Mouse (Mus musculus) limb, embryonic 10.5 days (tissue): ENCODE measurements around the gene Prune2. TPM values are rescaled to one million over a fixed set of nuclear protein-coding genes. Genes with fewer than 3 reads are reported as not detected.

Experiments used
- DNase-seq: peaks from one replicate; pipeline ENCODE4 v3.0.0-alpha.2; 2017; ENCODE audit warnings: low spot score
- H3K27ac ChIP-seq: fragments of 300-500 bp; sonication (generic); 2 replicates; pipeline ENCODE4 v1.5.1; 2016; ENCODE audit warnings: mild to moderate bottlenecking
- H3K27me3 ChIP-seq: fragments of 300-500 bp; sonication (generic); 2 replicates; pipeline ENCODE4 v1.6.1; 2016; ENCODE audit warnings: low read depth, mild to moderate bottlenecking; ENCODE audit not compliant: poor library complexity, severe bottlenecking
- H3K36me3 ChIP-seq: fragments of 300-500 bp; sonication (generic); 2 replicates; pipeline ENCODE4 v1.6.1; 2016; ENCODE audit warnings: mild to moderate bottlenecking, moderate library complexity
- H3K4me1 ChIP-seq: fragments of 300-500 bp; sonication (generic); 2 replicates; pipeline ENCODE4 v1.6.1; 2016
- H3K4me3 ChIP-seq: fragments of 300-500 bp; sonication (generic); 2 replicates; pipeline ENCODE4 v1.5.1; 2016; ENCODE audit warnings: mild to moderate bottlenecking, moderate library complexity
- H3K9me3 ChIP-seq: fragments of 300-500 bp; sonication (generic); replicated peaks from 2 replicates; pipeline ENCODE4 v1.6.1; 2016; ENCODE audit warnings: mild to moderate bottlenecking
- WGBS: fragments of 180-500 bp; shearing (Covaris S2); methylation state at CpG from one replicate; pipeline ENCODE4 v1.1.7; 2016; 5-methylcytosine and 5-hydroxymethylcytosine counted together
- polyA plus RNA-seq: library from polyadenylated mRNA; unstranded; fragments of >200 nt; fragmentation: Nextera tagmentation; extraction: Ambion mirVana; gene quantifications from 2 replicates; pipeline ENCODE4 v1.2.1, GENCODE M21; 2016

Prune2 gene
- 0.21 and 0.28 TPM in 2 replicates for polyA plus RNA-seq

GRCm38 (mm10) chr19:16955613-16956271 lies at the start of gene Prune2:
TSS of gene Prune2 (plus strand) at chr19:16956118.
- DNase-seq = peak; percentile 87
- under 1% methylated on average over 36 of the region's 36 CpGs for WGBS
- Histone ChIP-seq H3K4me1 (peaks cover 14% of the 10 kb centered on the region), H3K27ac (no peak within 1 kb of the TSS), H3K27me3 (peaks cover 34% of the 10 kb centered on the region), H3K4me3 (peak within 1 kb of the TSS; percentile 49), H3K36me3 (no peaks in the 10 kb centered on the region), H3K9me3 (no peaks in the 10 kb centered on the region)

- Histone ChIP-seq H3K27ac (no peak overlapping the region), H3K9me3 (no peaks in the 10 kb centered on the region), H3K4me1 (no peaks in the 10 kb centered on the region), H3K36me3 (no peaks in the 10 kb centered on the region), H3K4me3 (no peak overlapping the region), H3K27me3 (no peaks in the 10 kb centered on the region)
- WGBS = 92% methylated on average over 5 of the region's 5 CpGs
- no peak for DNase-seq
Measured at GRCm38 (mm10) chr19:16911507-16911906, 44.4 kb upstream of the Prune2 start.

- Histone ChIP-seq H3K27me3 (no peaks in the 10 kb centered on the region), H3K9me3 (no peaks in the 10 kb centered on the region), H3K4me1 (no peaks in the 10 kb centered on the region), H3K27ac (no peak overlapping the region), H3K36me3 (no peaks in the 10 kb centered on the region), H3K4me3 (no peak overlapping the region)
- WGBS = 85% methylated on average over 4 of the region's 4 CpGs
- DNase-seq = no peak
Measured at GRCm38 (mm10) chr19:16924516-16924915, 31.4 kb upstream of the Prune2 start.

GRCm38 (mm10) chr19:16934664-16935063 lies 21.3 kb upstream of the Prune2 start:
- no peaks in the 10 kb centered on the region for H3K4me1 ChIP-seq
- no peaks in the 10 kb centered on the region for H3K9me3 ChIP-seq
- H3K27ac ChIP-seq = no peak overlapping the region
- no peaks in the 10 kb centered on the region for H3K36me3 ChIP-seq
- 85% methylated on average over 8 of the region's 8 CpGs for WGBS
- no peak for DNase-seq
- no peak overlapping the region for H3K4me3 ChIP-seq
- H3K27me3 ChIP-seq = no peaks in the 10 kb centered on the region

- no peak overlapping the region for H3K27ac ChIP-seq
- H3K36me3 ChIP-seq = no peaks in the 10 kb centered on the region
- H3K27me3 ChIP-seq = no peaks in the 10 kb centered on the region
- no peak for DNase-seq
- 94% methylated on average over 2 of the region's 2 CpGs for WGBS
- H3K4me1 ChIP-seq = no peaks in the 10 kb centered on the region
- H3K9me3 ChIP-seq = no peaks in the 10 kb centered on the region
- no peak overlapping the region for H3K4me3 ChIP-seq
Measured at GRCm38 (mm10) chr19:16948794-16949313, 7.1 kb upstream of the Prune2 start.

GRCm38 (mm10) chr19:16949341-16949740 lies 6.6 kb upstream of the Prune2 start:
- H3K36me3 ChIP-seq = no peaks in the 10 kb centered on the region
- no peak overlapping the region for H3K27ac ChIP-seq
- 82% methylated on average over 2 of the region's 2 CpGs for WGBS
- H3K4me3 ChIP-seq = no peak overlapping the region
- no peaks in the 10 kb centered on the region for H3K9me3 ChIP-seq
- no peak for DNase-seq
- H3K27me3 ChIP-seq = peaks cover 4% of the 10 kb centered on the region; the same call in 1 of the 2 replicates
- no peaks in the 10 kb centered on the region for H3K4me1 ChIP-seq

DNA sequence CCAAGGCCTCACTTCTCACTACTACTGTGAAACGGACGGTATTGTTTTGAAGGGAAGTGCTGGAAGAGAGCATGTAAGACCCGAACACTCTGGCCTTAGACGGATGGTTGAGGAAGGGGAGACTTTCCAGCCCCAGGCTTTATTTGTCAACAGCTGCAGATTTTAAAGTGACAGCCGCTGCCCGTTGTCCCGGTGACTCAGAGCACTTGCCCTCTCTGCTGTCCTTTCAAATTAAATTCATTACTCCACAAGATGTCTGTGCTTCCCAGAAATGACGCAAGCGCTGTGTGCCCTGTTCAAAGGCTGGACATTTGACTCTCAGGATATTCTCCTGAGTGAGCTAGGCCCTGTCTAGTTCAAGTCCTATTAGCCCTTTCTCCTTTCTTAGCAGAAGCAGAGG lies 5.9 kb upstream of the Prune2 start:
- no peaks in the 10 kb centered on the region for H3K36me3 ChIP-seq
- no peak for DNase-seq
- WGBS = 69% methylated on average over 9 of the region's 9 CpGs

DNA sequence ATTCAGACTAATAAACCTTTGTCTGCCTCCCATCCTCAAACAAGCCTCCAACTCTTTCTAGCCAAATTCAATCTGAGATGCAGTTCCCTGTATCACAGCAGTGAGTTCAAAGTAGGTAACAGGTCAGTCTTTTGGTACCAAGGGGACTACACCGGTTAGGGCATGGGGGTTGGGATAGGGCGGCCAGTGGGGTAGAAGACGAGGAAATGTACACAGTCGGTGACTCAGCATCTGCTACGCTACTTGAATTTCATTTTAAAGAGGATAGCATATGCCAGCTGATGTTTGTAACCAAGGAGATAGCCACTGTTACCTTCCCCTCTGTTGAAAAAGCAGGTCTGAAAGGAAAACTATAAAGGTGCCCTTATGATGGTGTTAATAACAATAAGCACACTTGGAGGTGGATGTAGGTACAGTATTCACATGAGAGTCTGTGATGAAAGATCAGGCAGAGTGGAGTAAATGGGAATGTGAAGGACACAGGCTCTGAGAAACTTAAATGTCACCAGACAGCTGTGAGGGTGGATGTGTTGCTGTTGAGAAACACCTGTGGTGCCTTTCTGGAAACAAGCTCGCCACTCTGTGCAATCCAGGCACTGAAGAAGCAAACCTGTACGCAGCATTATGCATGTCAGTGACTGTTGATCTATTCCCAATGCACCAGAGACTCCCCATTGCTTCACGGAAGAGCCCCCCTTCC lies 5.1 kb upstream of the Prune2 start:
- no peak for DNase-seq
- H3K36me3 ChIP-seq = no peaks in the 10 kb centered on the region
- no peak overlapping the region for H3K27ac ChIP-seq
- WGBS = 91% methylated on average over 8 of the region's 8 CpGs
- H3K4me1 ChIP-seq = peaks cover 5% of the 10 kb centered on the region
- H3K27me3 ChIP-seq = peaks cover 17% of the 10 kb centered on the region; the same call in 1 of the 2 replicates
- no peaks in the 10 kb centered on the region for H3K9me3 ChIP-seq
- no peak overlapping the region for H3K4me3 ChIP-seq

More for the DNA sequence above, 5.9 kb upstream of the Prune2 start:
- Histone ChIP-seq H3K4me1 (no peaks in the 10 kb centered on the region), H3K4me3 (no peak overlapping the region), H3K27ac (no peak overlapping the region), H3K9me3 (no peaks in the 10 kb centered on the region), H3K27me3 (peaks cover 11% of the 10 kb centered on the region; the same call in 1 of the 2 replicates)

- Histone ChIP-seq H3K4me1 (peaks cover 14% of the 10 kb centered on the region), H3K27me3 (peaks cover 34% of the 10 kb centered on the region), H3K4me3 (no peak overlapping the region), H3K9me3 (no peaks in the 10 kb centered on the region), H3K27ac (no peak overlapping the region), H3K36me3 (no peaks in the 10 kb centered on the region)
- no peak for DNase-seq
- WGBS = 88% methylated on average over 6 of the region's 6 CpGs
Measured at GRCm38 (mm10) chr19:16954736-16955135, 1.2 kb upstream of the Prune2 start.

- Histone ChIP-seq H3K9me3 (no peaks in the 10 kb centered on the region), H3K36me3 (no peaks in the 10 kb centered on the region), H3K4me3 (no peak overlapping the region), H3K27ac (no peak overlapping the region), H3K27me3 (peaks cover 34% of the 10 kb centered on the region), H3K4me1 (peaks cover 14% of the 10 kb centered on the region)
- WGBS = 60% methylated on average over 9 of the region's 9 CpGs
- DNase-seq = no peak
Measured at GRCm38 (mm10) chr19:16955231-16955612, 696 bp upstream of the Prune2 start.

DNA sequence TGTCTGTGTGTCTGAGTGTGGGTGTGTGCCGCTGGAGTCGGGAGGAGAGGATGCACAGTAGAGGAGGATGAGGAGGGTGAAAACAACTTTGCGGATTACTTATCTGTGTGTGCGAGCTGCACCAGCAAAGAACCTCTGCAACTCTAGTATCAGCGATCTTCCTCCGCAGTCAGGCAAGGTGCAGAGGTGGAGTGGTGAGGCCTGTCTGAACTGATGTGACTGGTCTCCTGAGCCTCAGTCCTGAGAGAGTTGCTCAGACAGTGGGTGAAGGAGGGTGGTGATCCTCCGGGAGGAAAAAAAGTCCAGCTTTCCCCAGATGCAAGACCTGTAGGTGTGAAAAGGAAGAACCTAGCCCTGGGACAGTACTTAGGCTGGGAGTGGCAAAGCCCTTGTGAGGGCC lies 401 bp downstream of the Prune2 start:
- DNase-seq = no peak
- H3K4me3 ChIP-seq = peak overlapping the region; percentile 49
- peaks cover 34% of the 10 kb centered on the region for H3K27me3 ChIP-seq
- H3K36me3 ChIP-seq = no peaks in the 10 kb centered on the region
- H3K9me3 ChIP-seq = no peaks in the 10 kb centered on the region
- H3K4me1 ChIP-seq = peaks cover 14% of the 10 kb centered on the region
- 4% methylated on average over 7 of the region's 7 CpGs for WGBS
- no peak overlapping the region for H3K27ac ChIP-seq

DNA sequence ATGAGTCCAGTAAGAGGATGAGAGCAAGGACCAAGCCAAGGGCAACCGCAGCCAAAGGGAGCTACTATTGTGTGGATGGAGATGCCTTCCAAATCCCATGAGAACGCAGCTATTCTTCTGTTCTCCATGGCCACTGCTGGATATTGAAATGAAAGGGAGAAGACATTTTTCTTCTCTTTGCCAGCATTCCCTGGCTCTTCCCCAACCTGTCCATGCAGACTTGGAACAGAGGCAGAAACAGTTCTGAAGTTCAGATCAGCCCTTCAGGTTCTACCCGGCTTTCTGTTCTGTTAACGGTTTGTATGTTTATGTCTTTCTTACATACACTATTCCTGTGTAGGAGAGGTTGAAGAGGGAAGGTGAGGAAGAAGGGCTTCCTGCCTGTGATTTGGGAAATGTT lies 3.1 kb downstream of the Prune2 start:
- no peak overlapping the region for H3K27ac ChIP-seq
- H3K27me3 ChIP-seq = peaks cover 32% of the 10 kb centered on the region
- H3K4me3 ChIP-seq = no peak overlapping the region
- no peak for DNase-seq
- 93% methylated on average over 4 of the region's 4 CpGs for WGBS
- H3K36me3 ChIP-seq = no peaks in the 10 kb centered on the region
- H3K4me1 ChIP-seq = peaks cover 14% of the 10 kb centered on the region
- no peaks in the 10 kb centered on the region for H3K9me3 ChIP-seq

DNA sequence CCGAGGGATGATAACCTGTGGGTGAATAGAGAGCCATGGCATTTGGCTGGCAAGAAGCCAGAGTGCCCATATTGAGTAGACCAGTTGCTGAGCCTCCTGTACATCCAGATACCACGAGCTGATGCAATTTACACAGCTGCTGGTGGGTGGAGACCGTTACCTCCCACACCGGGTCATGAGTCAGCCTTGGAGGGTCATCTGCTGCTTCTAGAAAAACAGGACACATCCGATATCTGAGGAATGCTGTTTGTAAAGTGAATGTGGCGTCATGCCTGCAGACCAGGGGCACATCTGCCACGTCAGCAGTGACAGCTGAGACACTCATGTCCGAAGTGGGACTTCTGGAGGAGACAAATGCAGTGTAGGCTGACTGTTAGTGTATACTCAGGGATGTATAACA lies 3.6 kb downstream of the Prune2 start:
- H3K27ac ChIP-seq = no peak overlapping the region
- no peak for DNase-seq
- no peaks in the 10 kb centered on the region for H3K36me3 ChIP-seq
- no peaks in the 10 kb centered on the region for H3K9me3 ChIP-seq
- H3K4me1 ChIP-seq = peaks cover 14% of the 10 kb centered on the region
- peaks cover 27% of the 10 kb centered on the region for H3K27me3 ChIP-seq
- no peak overlapping the region for H3K4me3 ChIP-seq
- 69% methylated on average over 8 of the region's 8 CpGs for WGBS
